Mouse (Mus musculus) spleen, postnatal 36 days (tissue): ENCODE data around the gene Rab37.
A peak's percentile ranks its signal among the peaks of the same experiment; 100 is the strongest.

Source experiments
- DNase-seq, 2 experiments: peaks; one replicate each; pipeline ENCODE4 v3.0.0; 2022; ENCODE audit warnings: low spot score in 2 of 2, mixed read lengths in 1 of 2

The Rab37 gene

DNA sequence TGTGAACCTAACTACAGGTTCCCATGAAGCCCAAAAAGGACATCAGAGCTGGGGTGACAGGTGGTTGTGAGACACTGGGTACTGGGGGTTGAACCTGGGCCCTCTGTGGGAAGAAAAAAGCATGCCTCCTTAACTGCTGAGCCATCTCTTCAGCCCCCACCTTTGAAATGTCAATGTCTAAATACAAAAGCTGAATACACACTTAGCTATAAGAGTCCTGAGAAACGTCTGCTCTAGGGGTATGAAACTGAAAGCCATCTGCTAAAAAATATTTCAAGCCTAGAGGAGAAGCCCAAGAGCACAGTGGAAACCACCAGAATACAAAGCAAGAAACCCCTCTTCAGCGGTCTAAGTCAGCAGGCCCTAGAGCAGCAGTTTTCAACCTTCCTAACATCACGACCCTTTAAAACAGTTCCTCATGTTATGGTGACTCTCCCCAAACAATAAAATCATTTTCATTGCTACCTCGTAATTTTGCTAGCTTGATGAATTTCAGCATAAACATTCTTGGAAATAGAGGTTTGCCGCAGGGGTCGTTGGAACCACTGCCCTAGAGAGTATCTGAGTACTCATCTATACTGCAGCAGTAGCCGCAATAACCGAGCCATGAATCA, 40.6 kb downstream of the Rab37 start:
- DNase-seq: no peak

- DNase-seq: peak; percentile 71 to 73
These were observed 42.6 kb downstream of the Rab37 start, which contains the start of gene Cd300lf for GRCm38 (mm10) chr11:115133800-115134199. Cd300lf (minus strand) TSS chr11:115133992.

DNA sequence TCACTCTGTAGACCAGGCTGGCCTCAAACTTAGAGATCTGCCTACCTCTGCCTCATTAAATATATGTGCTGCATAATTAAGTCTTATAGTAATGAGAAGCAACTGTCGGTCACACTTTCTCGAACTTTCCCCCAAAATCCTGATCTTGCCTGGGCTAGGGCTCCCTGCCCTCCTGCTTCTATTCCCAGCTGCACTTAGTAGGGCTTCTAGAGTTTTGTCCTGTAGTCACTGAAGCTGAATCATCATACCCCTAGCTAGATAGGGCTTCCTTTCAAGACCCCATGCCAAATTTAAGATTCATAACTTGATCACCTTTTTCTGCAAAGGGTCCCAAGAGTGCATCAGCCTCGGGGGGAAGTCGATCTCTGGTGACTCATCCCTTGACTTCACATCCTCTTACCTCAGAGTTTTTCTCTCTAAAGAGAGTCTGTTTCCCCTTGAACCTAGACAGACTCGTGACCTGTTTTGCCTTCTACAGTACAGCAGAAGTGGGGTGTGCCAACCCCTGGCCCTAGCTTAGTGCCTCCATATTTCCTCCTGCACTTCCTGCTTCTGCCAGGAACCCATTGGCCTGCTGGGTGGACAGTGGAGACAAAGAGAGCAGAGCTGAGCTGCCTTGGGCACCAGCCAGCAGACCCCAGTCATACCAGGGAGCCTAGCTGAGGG, 47.5 kb downstream of the Rab37 start:
- peak; percentile 40 to 48 for DNase-seq

- peak in 1 of 2 experiments; percentile 18 for DNase-seq
These were observed 50.7 kb downstream of the Rab37 start for GRCm38 (mm10) chr11:115141970-115142369.

DNA sequence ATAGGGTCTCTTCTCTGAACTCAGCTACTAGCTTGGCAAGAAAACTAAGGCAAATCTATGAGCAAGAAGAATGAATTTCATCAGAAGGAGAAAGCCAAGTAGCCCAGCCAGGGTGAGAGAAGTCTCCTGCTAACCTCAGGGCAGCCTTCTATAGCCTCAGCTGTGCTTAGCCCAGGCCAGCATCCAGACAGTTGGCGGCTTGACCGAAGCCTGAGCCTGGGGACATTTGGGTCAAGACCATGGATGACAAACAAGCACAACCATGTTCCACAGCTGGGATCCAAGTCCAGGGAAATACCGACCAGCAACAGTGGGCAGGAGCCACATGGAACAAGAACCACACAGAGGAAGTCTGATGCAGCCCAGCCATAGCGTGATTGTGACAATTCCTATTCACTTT, 56.6 kb downstream of the Rab37 start:
- no peak for DNase-seq

DNA sequence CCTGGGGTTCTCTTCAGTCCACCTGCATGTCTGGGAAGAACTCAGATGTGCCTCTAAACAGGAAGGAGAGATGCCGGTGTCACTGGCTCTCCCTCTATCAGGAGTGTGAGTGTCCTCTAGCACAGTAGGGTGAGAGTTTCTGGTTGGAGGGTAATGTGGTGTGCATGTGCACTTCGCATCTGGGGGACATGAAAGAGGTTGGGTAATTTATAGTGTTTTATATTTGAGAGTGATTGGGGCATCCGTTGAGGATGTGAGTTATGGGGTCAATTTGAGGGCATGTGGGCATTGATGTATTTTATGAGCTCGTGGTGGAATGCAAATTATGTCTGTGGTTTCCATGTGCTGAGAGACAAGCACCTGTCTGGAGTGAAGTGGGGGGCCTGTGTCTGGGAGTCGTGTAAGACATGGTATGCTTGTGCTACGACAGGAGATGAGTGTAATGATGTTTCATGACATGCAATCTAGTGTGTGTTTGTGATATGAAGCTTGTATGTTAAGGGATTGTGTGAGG, 59.6 kb downstream of the Rab37 start:
- DNase-seq: no peak

DNA sequence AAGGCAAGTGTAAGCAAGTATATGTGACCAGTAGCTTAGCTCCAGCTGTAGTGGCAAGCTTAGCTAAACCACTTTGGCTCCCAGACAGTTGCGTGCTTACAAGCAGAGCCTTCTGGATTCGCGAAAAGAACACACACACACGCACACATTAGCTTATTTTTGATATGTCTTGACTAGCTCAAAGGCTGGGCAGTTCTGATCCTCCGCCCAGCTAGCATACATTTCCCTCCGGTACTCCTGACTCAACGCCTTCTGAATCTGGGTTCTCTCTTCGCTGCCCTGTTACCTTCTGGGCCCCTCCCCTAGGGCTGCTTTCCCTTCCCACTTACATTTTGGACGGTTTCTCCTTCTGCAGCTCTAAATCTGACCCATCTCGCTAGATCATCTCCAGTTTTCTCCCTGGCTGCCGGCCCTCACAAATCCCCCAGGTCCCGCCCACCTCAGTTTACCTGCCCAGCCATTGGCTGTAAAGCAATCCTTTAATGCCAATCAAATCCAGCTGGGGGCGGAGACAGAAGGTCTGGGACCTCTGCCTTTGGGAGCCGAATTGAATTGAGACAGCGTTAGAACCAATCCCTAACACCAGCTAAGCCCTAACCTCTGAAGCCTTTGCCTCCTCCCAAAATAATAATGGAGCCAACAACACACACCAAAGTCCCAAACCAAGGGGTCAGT, 60.7 kb downstream of the Rab37 start:
- no peak for DNase-seq

DNA sequence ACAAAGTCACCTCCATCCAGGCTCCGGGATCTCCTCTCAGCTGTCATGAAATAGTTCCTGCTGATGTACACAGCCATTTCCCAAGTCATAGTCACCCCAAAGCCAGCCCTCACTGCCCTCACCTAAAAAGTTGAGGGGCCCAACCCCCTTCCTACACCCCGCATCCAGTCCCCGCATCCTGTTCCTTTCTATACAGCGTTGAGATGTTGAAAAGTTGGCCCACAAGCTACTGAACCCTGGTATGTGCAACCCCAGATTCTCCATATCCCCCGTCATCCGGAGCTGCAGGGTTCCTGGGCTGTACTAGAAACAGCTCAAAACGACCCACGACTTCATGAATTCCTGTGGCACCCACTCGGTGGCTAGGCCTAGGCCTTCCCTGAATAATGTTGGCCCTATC, 61.9 kb downstream of the Rab37 start:
- DNase-seq: no peak

GRCm38 (mm10) chr11:115153699-115154292, 62.6 kb downstream of the Rab37 start:
- DNase-seq: peak; percentile 89 to 90

DNA sequence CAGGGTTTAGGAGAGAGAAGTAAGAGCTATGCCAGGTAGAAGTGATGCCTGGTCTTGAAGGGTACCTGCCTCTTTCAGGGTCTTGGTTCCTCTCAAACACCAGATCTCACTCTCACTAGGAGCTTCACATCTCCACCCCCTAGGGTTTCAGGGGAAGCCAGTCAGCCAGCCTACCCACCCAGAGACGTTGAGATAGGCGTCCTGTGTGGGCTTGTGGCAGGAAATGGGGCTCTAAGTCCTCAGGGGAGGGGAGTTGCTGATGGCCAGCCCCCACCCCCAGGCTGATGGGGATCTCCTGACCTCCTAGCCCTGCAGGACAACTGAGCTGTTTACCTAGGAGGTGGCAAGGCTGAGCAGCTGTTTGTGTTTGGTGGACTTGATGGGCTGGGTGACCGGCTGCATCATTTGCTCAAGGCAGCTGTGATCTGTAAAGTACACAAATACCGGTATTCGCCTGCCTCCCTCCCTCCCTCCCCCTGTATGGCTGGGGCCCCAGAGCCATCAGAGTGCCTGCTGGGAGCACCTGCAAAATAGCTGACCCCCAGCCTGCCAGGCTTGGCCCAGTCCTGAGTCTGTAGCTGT, 63.9 kb downstream of the Rab37 start:
- DNase-seq: peak; percentile 45 to 53

GRCm38 (mm10) chr11:115157933-115158719, 66.9 kb downstream of the Rab37 start:
- peak; percentile 82 to 83 for DNase-seq

GRCm38 (mm10) chr11:115160016-115160797, 69.0 kb downstream of the Rab37 start:
- DNase-seq: peak; percentile 62

DNA sequence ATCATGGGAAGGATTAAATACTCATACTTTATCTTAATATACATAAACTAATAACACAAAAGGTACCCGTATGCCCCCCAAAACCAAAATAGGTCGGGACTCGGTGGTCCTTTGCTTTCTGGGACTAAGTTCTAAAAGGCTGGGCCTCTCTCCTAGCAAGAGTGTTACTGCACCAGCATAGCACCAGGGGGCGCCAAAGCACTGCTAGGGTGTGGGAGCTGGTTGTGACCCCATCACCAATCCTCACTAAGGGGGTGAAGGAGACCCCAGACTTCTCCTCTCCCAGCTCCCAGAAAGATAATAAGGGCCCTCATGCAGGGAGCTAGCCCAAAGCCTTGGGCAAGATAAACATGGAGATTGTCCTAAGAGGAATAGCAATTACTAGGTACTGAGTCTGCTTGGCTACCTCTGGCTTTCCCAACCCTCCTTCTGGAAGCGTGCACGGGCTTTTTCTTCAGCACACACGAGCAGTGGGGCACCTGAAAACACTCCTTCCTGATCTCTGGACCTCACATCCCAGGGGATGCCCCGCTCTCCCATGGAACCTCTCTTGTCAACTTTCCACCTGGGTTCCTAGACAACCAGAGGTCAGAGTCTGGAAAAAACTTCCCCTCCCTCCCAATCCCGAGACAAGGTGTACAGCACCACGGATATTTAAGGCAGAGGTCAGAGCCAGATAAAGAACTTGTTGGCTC, 69.8 kb downstream of the Rab37 start:
- peak; percentile 72 to 82 for DNase-seq

GRCm38 (mm10) chr11:115161578-115162204, 70.5 kb downstream of the Rab37 start:
- DNase-seq: peak; percentile 68 to 77

DNA sequence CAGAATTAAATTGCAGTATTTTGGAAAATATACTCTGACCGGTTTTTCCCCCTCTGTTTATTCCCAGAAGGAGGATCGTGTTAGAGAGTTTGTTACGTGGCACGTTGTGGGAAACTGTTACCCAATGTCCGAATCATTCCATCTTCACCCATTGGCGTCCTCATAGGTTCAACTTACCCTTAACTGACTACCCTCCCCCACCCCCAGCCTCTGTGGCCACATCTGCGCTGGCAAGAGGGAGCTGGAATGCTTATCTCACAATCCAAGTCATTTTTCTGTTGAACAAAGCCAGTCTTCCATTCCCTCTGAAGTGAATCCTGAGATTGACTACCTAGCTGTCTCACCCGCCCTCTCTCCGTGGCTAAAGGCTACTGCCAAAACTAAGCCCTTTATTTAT, 71.0 kb downstream of the Rab37 start:
- no peak for DNase-seq

DNA sequence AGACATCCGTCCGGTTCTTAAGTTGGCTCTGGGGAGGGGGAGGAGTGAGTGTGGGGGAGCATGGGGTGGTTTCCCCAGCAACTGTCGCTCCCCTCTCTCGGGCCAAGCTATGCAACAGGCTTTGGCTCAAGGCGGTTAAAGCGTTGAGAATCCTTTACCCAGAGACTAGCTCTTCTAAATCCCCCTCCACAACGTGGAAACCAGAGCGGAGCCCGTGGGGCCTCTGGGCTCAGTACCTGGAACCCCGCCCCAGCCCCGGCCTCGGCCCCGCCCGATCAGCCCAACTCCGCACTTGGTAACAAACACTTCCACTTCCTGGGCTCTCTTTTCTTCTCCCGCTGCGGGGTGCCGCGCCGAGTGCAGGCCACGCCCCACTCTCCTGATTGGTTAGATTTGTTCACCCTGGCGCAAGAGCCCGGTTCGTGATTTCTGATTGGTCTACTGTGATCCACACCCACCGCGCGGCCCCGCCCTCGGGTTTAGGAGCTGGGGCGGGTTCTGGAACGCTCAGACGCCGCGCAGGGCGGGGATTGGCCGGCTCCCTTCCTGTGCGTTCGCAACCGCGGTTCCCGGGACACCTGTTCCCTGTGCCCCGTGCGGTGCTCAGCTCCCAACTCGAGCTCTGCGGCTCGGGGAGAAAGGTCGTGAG, 71.7 kb downstream of the Rab37 start, which contains the start of gene Slc9a3r1:
Slc9a3r1 (plus strand) TSS at position 510 of the 649 bp plus-strand sequence.
- DNase-seq: peak; percentile 99 to 100

GRCm38 (mm10) chr11:115163568-115164150, 72.4 kb downstream of the Rab37 start:
- peak; percentile 57 to 61 for DNase-seq

GRCm38 (mm10) chr11:115164341-115164975, 73.2 kb downstream of the Rab37 start:
- no peak for DNase-seq
